Comparison of ENCODE assay signal across 20 mouse cellular contexts in genomic region chr5:103917357-103917895, GRCm38 (mm10). TPM values are rescaled to one million over a fixed set of nuclear protein-coding genes. Genes with fewer than 3 reads are reported as not detected.
DNase-seq lines count a peak whose midpoint lies in the region; ATAC-seq and TF ChIP-seq lines count a peak whose summit lies in the region.
"Had no signal": no experiment of that assay in that cellular context is flagged by ENCODE, and none has a peak within 500 bp of the region (broad histone marks: within the 10 kb centered on the region; RNA-seq: fewer than 3 reads in every experiment).

No protein-coding gene starts in this region.

- TF ChIP-seq CTCF in left cerebral cortex, adult 2 months (IDR thresholded peaks at IDR 0.05) = peak; percentile 23

- intact Hi-C loops in left cerebral cortex, adult 2 months (cut with DNase I) = no loop called here

- no peak for ATAC-seq in forebrain, embryonic 12.5 days (ENCODE audit: low FRiP score)
- ATAC-seq in forebrain, embryonic 15.5 days (replicated peaks) = peak; percentile 51; the same call in 1 of the 2 replicates
- ATAC-seq in stomach, embryonic 14.5 days (ENCODE audit: insufficient number of reproducible peaks, insufficient read depth, low FRiP score, low read depth) = 0 out of 2 replicates have a peak, but pooled peaks have one; percentile 17
- no peak for ATAC-seq in megakaryocyte progenitor cell, adult 5-6 weeks (replicated peaks; ENCODE audit: poor library complexity)
- ATAC-seq in liver, embryonic 12.5 days = no peak
- ATAC-seq: Patski had no signal

- no peaks in the 10 kb centered on the region for H3K4me1 ChIP-seq in forebrain, embryonic 12.5 days
- peaks cover 17% of the 10 kb centered on the region for H3K4me1 ChIP-seq in forebrain, embryonic 10.5 days
- H3K4me1 ChIP-seq in forebrain, embryonic 15.5 days = no peaks in the 10 kb centered on the region
- no peaks in the 10 kb centered on the region for H3K4me1 ChIP-seq in stomach, embryonic 14.5 days (ENCODE audit: control insufficient read depth, insufficient read depth, low read length)
- H3K4me1 ChIP-seq in liver, embryonic 12.5 days = 0 out of 2 replicates have a peak, but pooled peaks cover 5% of the 10 kb centered on the region
- H3K4me1 ChIP-seq: embryonic facial prominence, embryonic 12.5 days; liver, embryonic 13.5 days; midbrain, embryonic 12.5 days; neural tube, embryonic 12.5 days had no signal

- H3K9me3 ChIP-seq in forebrain, embryonic 12.5 days = no peaks in the 10 kb centered on the region
- no peaks in the 10 kb centered on the region for H3K9me3 ChIP-seq in forebrain, embryonic 10.5 days
- no peaks in the 10 kb centered on the region for H3K9me3 ChIP-seq in forebrain, embryonic 15.5 days
- H3K9me3 ChIP-seq in stomach, embryonic 14.5 days (ENCODE audit: control insufficient read depth, low read depth, low read length) = no peaks in the 10 kb centered on the region
- H3K9me3 ChIP-seq in liver, embryonic 12.5 days (replicated peaks) = no peaks in the 10 kb centered on the region
- H3K9me3 ChIP-seq: embryonic facial prominence, embryonic 12.5 days; limb, embryonic 10.5 days; liver, embryonic 13.5 days; midbrain, embryonic 12.5 days; neural tube, embryonic 12.5 days had no signal

- no peak overlapping the region for H3K9ac ChIP-seq in forebrain, embryonic 12.5 days
- no peak overlapping the region for H3K9ac ChIP-seq in forebrain, embryonic 15.5 days (replicated peaks)
- no peak overlapping the region for H3K9ac ChIP-seq in stomach, embryonic 14.5 days (replicated peaks; ENCODE audit: low read depth, low read length)
- no peak overlapping the region for H3K9ac ChIP-seq in liver, embryonic 12.5 days
- H3K9ac ChIP-seq: embryonic facial prominence, embryonic 12.5 days; liver, embryonic 13.5 days; midbrain, embryonic 12.5 days; neural tube, embryonic 12.5 days had no signal

- 35% methylated on average over 8 of the region's 8 CpGs for WGBS in forebrain, embryonic 12.5 days
- WGBS in forebrain, embryonic 10.5 days = 54% methylated on average over 8 of the region's 8 CpGs
- WGBS in forebrain, embryonic 15.5 days = 29% methylated on average over 8 of the region's 8 CpGs
- WGBS in stomach, embryonic 14.5 days = 70% methylated on average over 8 of the region's 8 CpGs
- whole genome bisulfite sequencing in liver, embryonic 12.5 days (ENCODE audit: insufficient replicate concordance) = 68% methylated on average over 8 of the region's 8 CpGs

- no peak for DNase-seq in forebrain, embryonic 10.5 days (ENCODE audit: extremely low spot score, low spot score)
- no peak for DNase-seq in left cerebral cortex, adult 2 months (ENCODE audit: extremely low spot score in 1 of 2, low spot score in 2 of 2)
- no peak for DNase-seq in left cerebral cortex, adult 9 months (ENCODE audit: low spot score in 2 of 2)
- DNase-seq: gastrocnemius, postnatal 14 days; heart, postnatal 36 days; kidney, adult 11 months; kidney, postnatal 36 days; layer of hippocampus, postnatal 36 days; liver, embryonic 13.5 days had no signal

- no peak overlapping the region for H3K4me3 ChIP-seq in forebrain, embryonic 12.5 days (replicated peaks)
- no peak overlapping the region for H3K4me3 ChIP-seq in forebrain, embryonic 10.5 days
- no peak overlapping the region for H3K4me3 ChIP-seq in left cerebral cortex, adult 2 months
- no peak overlapping the region for H3K4me3 ChIP-seq in forebrain, embryonic 15.5 days
- H3K4me3 ChIP-seq in stomach, embryonic 14.5 days (ENCODE audit: low read depth, low read length) = no peak overlapping the region
- H3K4me3 ChIP-seq in liver, embryonic 12.5 days = no peak overlapping the region
- H3K4me3 ChIP-seq: embryonic facial prominence, embryonic 12.5 days; limb, embryonic 10.5 days; liver, embryonic 13.5 days; midbrain, embryonic 12.5 days; neural tube, embryonic 12.5 days had no signal

- H3K27ac ChIP-seq in forebrain, embryonic 12.5 days = 0 out of 2 replicates have a peak overlapping the region, but pooled peaks have one; percentile 9
- no peak overlapping the region for H3K27ac ChIP-seq in forebrain, embryonic 10.5 days
- no peak overlapping the region for H3K27ac ChIP-seq in left cerebral cortex, adult 2 months
- no peak overlapping the region for H3K27ac ChIP-seq in forebrain, embryonic 15.5 days (replicated peaks)
- H3K27ac ChIP-seq in stomach, embryonic 14.5 days (ENCODE audit: low read length) = no peak overlapping the region
- H3K27ac ChIP-seq in liver, embryonic 12.5 days = no peak overlapping the region
- H3K27ac ChIP-seq: embryonic facial prominence, embryonic 12.5 days; limb, embryonic 10.5 days; liver, embryonic 13.5 days; midbrain, embryonic 12.5 days; neural tube, embryonic 12.5 days had no signal

- peaks cover 6% of the 10 kb centered on the region for H3K27me3 ChIP-seq in forebrain, embryonic 12.5 days
- H3K27me3 ChIP-seq in forebrain, embryonic 10.5 days (ENCODE audit: poor library complexity, severe bottlenecking) = peaks cover 34% of the 10 kb centered on the region
- no peaks in the 10 kb centered on the region for H3K27me3 ChIP-seq in forebrain, embryonic 15.5 days
- no peaks in the 10 kb centered on the region for H3K27me3 ChIP-seq in stomach, embryonic 14.5 days (ENCODE audit: control insufficient read depth, insufficient read depth, low read length)
- H3K27me3 ChIP-seq in liver, embryonic 12.5 days (replicated peaks) = 0 out of 2 replicates have a peak, but pooled peaks cover 1% of the 10 kb centered on the region
- H3K27me3 ChIP-seq: embryonic facial prominence, embryonic 12.5 days; neural tube, embryonic 12.5 days had no signal

- H3K4me2 ChIP-seq in forebrain, embryonic 12.5 days = no peak overlapping the region
- H3K4me2 ChIP-seq in forebrain, embryonic 15.5 days (replicated peaks) = no peak overlapping the region
- no peak overlapping the region for H3K4me2 ChIP-seq in stomach, embryonic 14.5 days (replicated peaks; ENCODE audit: low read depth, low read length)
- no peak overlapping the region for H3K4me2 ChIP-seq in liver, embryonic 12.5 days
- H3K4me2 ChIP-seq: embryonic facial prominence, embryonic 12.5 days; heart, embryonic 11.5 days; liver, embryonic 13.5 days; midbrain, embryonic 12.5 days; neural tube, embryonic 12.5 days had no signal

- no peaks in the 10 kb centered on the region for H3K36me3 ChIP-seq in forebrain, embryonic 12.5 days (replicated peaks)
- no peaks in the 10 kb centered on the region for H3K36me3 ChIP-seq in forebrain, embryonic 10.5 days (replicated peaks)
- no peaks in the 10 kb centered on the region for H3K36me3 ChIP-seq in forebrain, embryonic 15.5 days
- no peaks in the 10 kb centered on the region for H3K36me3 ChIP-seq in stomach, embryonic 14.5 days (ENCODE audit: control insufficient read depth, insufficient read depth, low read length)
- H3K36me3 ChIP-seq in liver, embryonic 12.5 days = no peaks in the 10 kb centered on the region
- H3K36me3 ChIP-seq: embryonic facial prominence, embryonic 12.5 days; limb, embryonic 10.5 days; liver, embryonic 13.5 days; midbrain, embryonic 12.5 days; neural tube, embryonic 12.5 days had no signal

RNA-seq across cellular contexts. Expression of gene Klhl8, which starts 6.4 kb away (rescaled TPM):
- polyA plus RNA-seq in forebrain, embryonic 12.5 days (2016; fragmentation: Nextera tagmentation; extraction: Ambion mirVana) = 17.4 and 18.8 TPM in 2 replicates
- 8.7 and 9.9 TPM in 2 replicates for polyA plus RNA-seq in forebrain, embryonic 10.5 days (2016; fragmentation: Nextera tagmentation; extraction: Ambion mirVana)
- total RNA-seq in left cerebral cortex, adult 2 months (2021) = 10 to 100 TPM; 33.1 to 35.3 TPM
- polyA plus RNA-seq in forebrain, embryonic 15.5 days (2015; fragmentation: Nextera tagmentation; extraction: Ambion mirVana) = 43.8 and 46.3 TPM in 2 replicates
- polyA plus RNA-seq in stomach, embryonic 14.5 days (2014; fragmentation: Nextera tagmentation; extraction: Ambion mirVana) = 15.0 and 15.8 TPM in 2 replicates
- 0.71 and 2.2 TPM in 2 replicates for total RNA-seq in megakaryocyte progenitor cell, adult 5-6 weeks (2015)
- 1.8 and 2.9 TPM in 2 replicates for total RNA-seq in megakaryocyte progenitor cell, adult 5-6 weeks (2017)
- polyA plus RNA-seq in liver, embryonic 12.5 days (2016; fragmentation: Nextera tagmentation; extraction: Ambion mirVana) = 2.1 and 2.4 TPM in 2 replicates

RNA-seq across cellular contexts. Expression of gene Hsd17b13, which starts 59.8 kb away (rescaled TPM):
- polyA plus RNA-seq in forebrain, embryonic 12.5 days (2016; fragmentation: Nextera tagmentation; extraction: Ambion mirVana) = not detected in 2 replicates
- polyA plus RNA-seq in forebrain, embryonic 10.5 days (2016; fragmentation: Nextera tagmentation; extraction: Ambion mirVana) = not detected in 2 replicates
- under 1 TPM in 1 of 2 experiments, not detected in 1; 0.42 TPM for total RNA-seq in left cerebral cortex, adult 2 months (2021)
- not detected in 2 replicates for polyA plus RNA-seq in forebrain, embryonic 15.5 days (2015; fragmentation: Nextera tagmentation; extraction: Ambion mirVana)
- 0.38 and 0.39 TPM in 2 replicates for polyA plus RNA-seq in stomach, embryonic 14.5 days (2014; fragmentation: Nextera tagmentation; extraction: Ambion mirVana)
- not detected in 2 replicates for total RNA-seq in megakaryocyte progenitor cell, adult 5-6 weeks (2015)
- total RNA-seq in megakaryocyte progenitor cell, adult 5-6 weeks (2017) = 0.12 TPM in 1 of 2 replicates, not detected in the other
- polyA plus RNA-seq in liver, embryonic 12.5 days (2016; fragmentation: Nextera tagmentation; extraction: Ambion mirVana) = 0.17 and 0.21 TPM in 2 replicates
- total RNA-seq: gastrocnemius, postnatal 14 days; heart, postnatal 36 days; layer of hippocampus, postnatal 36 days had no signal
- polyA plus RNA-seq: embryonic facial prominence, embryonic 12.5 days; limb, embryonic 10.5 days; midbrain, embryonic 12.5 days; neural tube, embryonic 12.5 days; Patski had no signal

Comparison
In these comparisons a context has a peak if more than half of its experiments do, and no peak if none do; other contexts are left out.
1. ATAC-seq: peak in forebrain, embryonic 15.5 days (single experiment) and stomach, embryonic 14.5 days (single experiment); none in forebrain, embryonic 12.5 days (single experiment), megakaryocyte progenitor cell, adult 5-6 weeks (single experiment) and liver, embryonic 12.5 days (single experiment).